Mouse (Mus musculus): ENCODE results near the gene Ahnak. TPM values are rescaled to one million over a fixed set of nuclear protein-coding genes. Genes with fewer than 3 reads are reported as not detected.

Gene Ahnak
- 11.9 TPM in 2 replicates for polyA plus RNA-seq (2012; rRNA removed)

GRCm38 (mm10) chr19:8989066-8989566 is at the start of gene Ahnak:
Gene Ahnak, plus strand, starts transcription at chr19:8989284.
- DNase-seq = peak; percentile 85
- peak within 1 kb of the TSS; percentile 97 for H3K4me3 ChIP-seq (ENCODE audit: insufficient read depth, low read depth, low read length)
- peaks cover 17% of the 10 kb centered on the region; the same call in 1 of the 2 replicates for H3K4me1 ChIP-seq (ENCODE audit: control insufficient read depth, insufficient read depth, low read length)
- H3K36me3 ChIP-seq (ENCODE audit: control insufficient read depth, insufficient read depth, low read length) = no peaks in the 10 kb centered on the region
- H3K27me3 ChIP-seq (replicated peaks; ENCODE audit: control insufficient read depth, insufficient read depth, low read length) = no peaks in the 10 kb centered on the region
- TF ChIP-seq CTCF (conservative IDR thresholded peaks at IDR 0.05; ENCODE audit: insufficient read depth, insufficient read length, low read depth, low read length) (no peak), POLR2A (IDR thresholded peaks at IDR 0.05; ENCODE audit: low read depth, low read length) (no peak)
- 3% methylated on average over 41 of the region's 42 CpGs for WGBS
- H3K27ac ChIP-seq (ENCODE audit: insufficient read depth, low read depth, low read length) = peak within 1 kb of the TSS; percentile 94

GRCm38 (mm10) chr19:8940526-8941133 is 48.5 kb upstream of the Ahnak start:
- TF ChIP-seq CTCF (conservative IDR thresholded peaks at IDR 0.05; ENCODE audit: insufficient read depth, insufficient read length, low read depth, low read length) = no peak
- Histone ChIP-seq H3K27me3 (replicated peaks; ENCODE audit: control insufficient read depth, insufficient read depth, low read length) (no peaks in the 10 kb centered on the region), H3K4me3 (ENCODE audit: insufficient read depth, low read depth, low read length) (no peak overlapping the region), H3K36me3 (ENCODE audit: control insufficient read depth, insufficient read depth, low read length) (peaks cover 2% of the 10 kb centered on the region), H3K27ac (ENCODE audit: insufficient read depth, low read depth, low read length) (no peak overlapping the region), H3K4me1 (ENCODE audit: control insufficient read depth, insufficient read depth, low read length) (peaks cover 7% of the 10 kb centered on the region; the same call in 1 of the 2 replicates)
- DNase-seq = no peak
- WGBS = 82% methylated on average over 15 of the region's 15 CpGs

GRCm38 (mm10) chr19:8941136-8941514 is 48.0 kb upstream of the Ahnak start:
- Histone ChIP-seq H3K27me3 (replicated peaks; ENCODE audit: control insufficient read depth, insufficient read depth, low read length) (no peaks in the 10 kb centered on the region), H3K4me3 (ENCODE audit: insufficient read depth, low read depth, low read length) (peak overlapping the region; percentile 22; the same call in 1 of the 2 replicates), H3K36me3 (ENCODE audit: control insufficient read depth, insufficient read depth, low read length) (peaks cover 5% of the 10 kb centered on the region), H3K27ac (ENCODE audit: insufficient read depth, low read depth, low read length) (0 out of 2 replicates have a peak overlapping the region, but pooled peaks have one; percentile 8), H3K4me1 (ENCODE audit: control insufficient read depth, insufficient read depth, low read length) (peaks cover 7% of the 10 kb centered on the region; the same call in 1 of the 2 replicates)
- no peak for DNase-seq
- TF ChIP-seq POLR2A (IDR thresholded peaks at IDR 0.05; ENCODE audit: low read depth, low read length) (no peak), CTCF (conservative IDR thresholded peaks at IDR 0.05; ENCODE audit: insufficient read depth, insufficient read length, low read depth, low read length) (no peak)
- WGBS = 42% methylated on average over 10 of the region's 10 CpGs

- peak; percentile 98 for DNase-seq
- WGBS = under 1% methylated on average over 64 of the region's 64 CpGs
- peak within 1 kb of the TSS; percentile 94 for H3K27ac ChIP-seq (ENCODE audit: insufficient read depth, low read depth, low read length)
- H3K36me3 ChIP-seq (ENCODE audit: control insufficient read depth, insufficient read depth, low read length) = peaks cover 7% of the 10 kb centered on the region
- TF ChIP-seq POLR2A (IDR thresholded peaks at IDR 0.05; ENCODE audit: low read depth, low read length) (peak; percentile 69), CTCF (conservative IDR thresholded peaks at IDR 0.05; ENCODE audit: insufficient read depth, insufficient read length, low read depth, low read length) (no peak)
- peaks cover 7% of the 10 kb centered on the region; the same call in 1 of the 2 replicates for H3K4me1 ChIP-seq (ENCODE audit: control insufficient read depth, insufficient read depth, low read length)
- peak within 1 kb of the TSS; percentile 88 for H3K4me3 ChIP-seq (ENCODE audit: insufficient read depth, low read depth, low read length)
- no peaks in the 10 kb centered on the region for H3K27me3 ChIP-seq (replicated peaks; ENCODE audit: control insufficient read depth, insufficient read depth, low read length)
Measured at GRCm38 (mm10) chr19:8941515-8942217, 47.4 kb upstream of the Ahnak start, which contains the start of gene Mta2. Gene Mta2, plus strand, starts transcription at chr19:8941875.

- under 1% methylated on average over 45 of the region's 46 CpGs for WGBS
- peak; percentile 66 for DNase-seq
- H3K27me3 ChIP-seq (replicated peaks; ENCODE audit: control insufficient read depth, insufficient read depth, low read length) = no peaks in the 10 kb centered on the region
- H3K36me3 ChIP-seq (ENCODE audit: control insufficient read depth, insufficient read depth, low read length) = peaks cover 9% of the 10 kb centered on the region
- H3K4me3 ChIP-seq (ENCODE audit: insufficient read depth, low read depth, low read length) = peak overlapping the region; percentile 88
- no peak for TF ChIP-seq POLR2A (IDR thresholded peaks at IDR 0.05; ENCODE audit: low read depth, low read length)
- no peak for TF ChIP-seq CTCF (conservative IDR thresholded peaks at IDR 0.05; ENCODE audit: insufficient read depth, insufficient read length, low read depth, low read length)
- H3K27ac ChIP-seq (ENCODE audit: insufficient read depth, low read depth, low read length) = peak overlapping the region; percentile 94
- H3K4me1 ChIP-seq (ENCODE audit: control insufficient read depth, insufficient read depth, low read length) = peaks cover 4% of the 10 kb centered on the region; the same call in 1 of the 2 replicates
Measured at GRCm38 (mm10) chr19:8942276-8942964, 46.7 kb upstream of the Ahnak start.

GRCm38 (mm10) chr19:8943047-8943446 is 46.0 kb upstream of the Ahnak start:
- Histone ChIP-seq H3K27me3 (replicated peaks; ENCODE audit: control insufficient read depth, insufficient read depth, low read length) (no peaks in the 10 kb centered on the region), H3K36me3 (ENCODE audit: control insufficient read depth, insufficient read depth, low read length) (peaks cover 11% of the 10 kb centered on the region), H3K4me3 (ENCODE audit: insufficient read depth, low read depth, low read length) (peak overlapping the region; percentile 88), H3K27ac (ENCODE audit: insufficient read depth, low read depth, low read length) (no peak overlapping the region), H3K4me1 (ENCODE audit: control insufficient read depth, insufficient read depth, low read length) (peaks cover 4% of the 10 kb centered on the region; the same call in 1 of the 2 replicates)
- WGBS = 45% methylated on average over 2 of the region's 2 CpGs
- DNase-seq = no peak
- no peak for TF ChIP-seq POLR2A (IDR thresholded peaks at IDR 0.05; ENCODE audit: low read depth, low read length)
- no peak for TF ChIP-seq CTCF (conservative IDR thresholded peaks at IDR 0.05; ENCODE audit: insufficient read depth, insufficient read length, low read depth, low read length)
